Mouse (Mus musculus) G1E (cell line): ENCODE results near the gene Ftl1.

Experiments
- CTCF ChIP-seq: IDR thresholded peaks from 2 replicates; pipeline ENCODE4 v1.5.1; 2012; ENCODE audit warnings: low read depth, low read length, inconsistent platforms, mixed read lengths
- GATA1 ChIP-seq: IDR thresholded peaks from 2 replicates; pipeline ENCODE4 v1.6.1; 2012; ENCODE audit warnings: borderline replicate concordance, low read length, inconsistent platforms, mixed read lengths
- GATA2 ChIP-seq: IDR thresholded peaks from 2 replicates; pipeline ENCODE4 v1.6.1; 2012; ENCODE audit warnings: low read depth, low read length, inconsistent platforms, borderline replicate concordance

DNA sequence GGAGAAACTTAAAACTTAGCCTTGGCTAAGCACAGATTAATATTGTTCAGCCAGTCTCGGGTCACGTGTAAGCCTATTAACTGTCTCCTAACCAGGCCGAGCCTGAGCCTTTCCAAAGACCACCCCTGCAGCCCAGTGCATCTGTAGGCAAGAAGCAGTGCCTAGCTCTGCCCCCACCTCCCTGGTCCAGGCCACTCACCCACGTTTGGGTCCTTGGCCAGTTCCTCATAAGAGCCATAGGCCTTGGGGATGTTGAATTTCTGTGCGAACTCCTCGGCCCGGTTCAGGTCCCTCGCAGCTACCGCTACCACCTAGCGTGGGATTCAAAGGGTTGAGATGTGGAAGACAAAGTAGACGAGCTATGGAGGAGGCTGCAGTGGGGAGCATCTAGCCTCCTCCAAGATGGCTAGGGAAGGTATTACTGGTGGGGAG, 28.2 kb upstream of the Ftl1 start:
- TF ChIP-seq CTCF (no peak), GATA1 (no peak), GATA2 (no peak)
